Mouse (Mus musculus) forebrain, embryonic 14.5 days (tissue): ENCODE measurements around the gene Myo1b. TPM values are rescaled to one million over a fixed set of nuclear protein-coding genes. Genes with fewer than 3 reads are reported as not detected.

ENCODE experiments used
- ATAC-seq: fragments of 200-750 bp; cut with Nextera tagmentation; 2 replicates; pipeline ENCODE4 v1.8.0; 2017; ENCODE audit warnings: mild to moderate bottlenecking, moderate library complexity
- DNase-seq: peaks from one replicate; pipeline ENCODE4 v3.0.0-alpha.2; 2015; ENCODE audit warnings: low spot score
- H3K27ac ChIP-seq: fragments of 300-500 bp; sonication (generic); 2 replicates; pipeline ENCODE4 v1.5.1; 2014; ENCODE audit warnings: low read depth, mild to moderate bottlenecking, control low read depth, low read length, moderate library complexity
- H3K27me3 ChIP-seq: fragments of 300-500 bp; sonication (generic); replicated peaks from 2 replicates; pipeline ENCODE4 v1.6.1; 2014; ENCODE audit warnings: low read length, control low read depth, mixed read lengths; ENCODE audit not compliant: control insufficient read depth, insufficient read depth
- H3K36me3 ChIP-seq: fragments of 300-500 bp; sonication (generic); 2 replicates; pipeline ENCODE4 v1.6.1; 2014; ENCODE audit warnings: low read length, control low read depth; ENCODE audit not compliant: control insufficient read depth, insufficient read depth
- H3K4me1 ChIP-seq: fragments of 300-500 bp; sonication (generic); 2 replicates; pipeline ENCODE4 v1.6.1; 2014; ENCODE audit warnings: antibody characterized with exemption, low read length, control low read depth; ENCODE audit not compliant: control insufficient read depth, insufficient read depth
- H3K4me2 ChIP-seq: fragments of 300-500 bp; sonication (generic); 2 replicates; pipeline ENCODE4 v1.6.1; 2014; ENCODE audit warnings: mild to moderate bottlenecking, control low read depth, low read length
- H3K4me3 ChIP-seq: fragments of 300-500 bp; sonication (generic); 2 replicates; pipeline ENCODE4 v1.5.1; 2014; ENCODE audit warnings: low read depth, low read length, control low read depth
- H3K9ac ChIP-seq: fragments of 300-500 bp; sonication (generic); 2 replicates; pipeline ENCODE4 v1.6.1; 2014; ENCODE audit warnings: mild to moderate bottlenecking, low read length, control low read depth, moderate library complexity
- H3K9me3 ChIP-seq: fragments of 300-500 bp; sonication (generic); replicated peaks from 2 replicates; pipeline ENCODE4 v1.6.1; 2016; ENCODE audit warnings: low read length, control low read depth, mixed read lengths; ENCODE audit not compliant: control insufficient read depth
- WGBS: fragments of 180-500 bp; shearing (Covaris S2); extraction: QIAGEN DNeasy Blood & Tissue Kit; methylation state at CpG from one replicate; pipeline ENCODE4 v1.1.7; 2014; 5-methylcytosine and 5-hydroxymethylcytosine counted together
- polyA plus RNA-seq: library from polyadenylated mRNA; unstranded; fragments of >200 nt; fragmentation: Nextera tagmentation; extraction: Ambion mirVana; gene quantifications from 2 replicates; pipeline ENCODE4 v1.2.1, GENCODE M21; 2014

The Myo1b gene
- polyA plus RNA-seq, 1 experiment from 2014 or later, result 78.1 TPM

DNA sequence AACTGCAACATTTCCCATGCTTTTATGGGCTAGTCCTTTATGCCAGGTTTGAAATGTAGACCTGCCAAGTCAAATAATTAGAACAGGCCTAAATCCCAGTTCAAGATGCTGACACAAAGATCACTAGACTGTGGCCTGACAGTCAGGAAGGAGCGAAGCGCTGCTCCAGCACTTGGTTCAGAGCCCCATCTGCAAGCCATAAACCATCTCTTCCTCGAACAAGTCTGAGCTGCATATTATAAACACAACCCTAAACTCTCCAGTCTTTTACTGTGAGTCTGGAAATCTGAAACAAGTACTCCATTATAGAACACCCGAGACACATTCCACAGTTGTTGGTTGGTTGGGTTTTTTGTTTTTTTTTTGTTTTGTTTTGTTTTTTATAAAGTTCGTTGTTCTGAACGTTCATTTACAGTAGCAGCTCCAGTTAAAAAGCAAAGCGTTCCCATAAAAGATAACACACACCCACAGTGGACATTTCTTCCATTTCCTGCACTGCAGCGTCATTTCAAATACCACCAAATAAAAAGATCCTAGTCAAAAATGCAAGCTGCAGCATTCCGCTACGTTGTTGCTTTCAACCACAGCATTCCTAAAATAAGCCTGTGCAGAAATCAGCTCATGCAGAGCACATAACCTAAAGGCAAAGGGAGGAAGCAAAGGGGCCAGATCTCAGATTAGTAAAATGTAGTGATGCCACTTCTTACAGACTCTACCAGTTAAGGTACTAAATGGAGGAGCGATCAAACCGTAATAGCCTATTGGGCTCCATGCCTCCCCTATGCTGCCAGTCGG is 94.0 kb downstream of the Myo1b start:
- H3K9ac ChIP-seq, result no peak overlapping the region
- no peak for DNase-seq
- H3K36me3 ChIP-seq, result no peaks in the 10 kb centered on the region
- 88% methylated on average over 13 of the region's 13 CpGs for WGBS
- H3K9me3 ChIP-seq, result no peaks in the 10 kb centered on the region
- no peaks in the 10 kb centered on the region for H3K4me1 ChIP-seq
- no peaks in the 10 kb centered on the region for H3K27me3 ChIP-seq
- H3K4me2 ChIP-seq, result no peak overlapping the region
- ATAC-seq, result no peak
- H3K4me3 ChIP-seq, result no peak overlapping the region
- no peak overlapping the region for H3K27ac ChIP-seq

DNA sequence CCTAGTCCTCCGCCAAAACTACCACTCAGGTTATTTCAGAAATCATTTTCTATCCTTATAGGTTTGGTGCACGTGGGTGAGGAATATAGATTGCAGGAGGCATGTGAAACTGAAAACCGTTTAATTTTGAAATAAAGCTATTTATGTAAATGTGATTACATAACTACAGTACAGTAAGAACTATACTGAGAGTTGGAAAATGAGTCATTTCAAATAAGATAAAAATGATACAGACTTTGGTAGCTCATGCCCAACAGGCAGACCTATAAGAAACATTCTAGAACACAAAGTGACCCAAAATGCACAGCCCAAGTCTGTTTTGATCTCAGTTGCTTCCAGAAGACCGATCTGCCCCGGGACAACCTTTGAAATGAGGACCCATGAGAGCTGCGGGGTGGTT is 95.4 kb downstream of the Myo1b start:
- H3K9ac ChIP-seq, result no peak overlapping the region
- ATAC-seq (no peak), DNase-seq (no peak)
- H3K27ac ChIP-seq, result no peak overlapping the region
- no peak overlapping the region for H3K4me2 ChIP-seq
- 96% methylated on average over 6 of the region's 6 CpGs for WGBS
- H3K27me3 ChIP-seq, result no peaks in the 10 kb centered on the region
- H3K4me3 ChIP-seq, result no peak overlapping the region
- no peaks in the 10 kb centered on the region for H3K4me1 ChIP-seq
- no peaks in the 10 kb centered on the region for H3K9me3 ChIP-seq
- no peaks in the 10 kb centered on the region for H3K36me3 ChIP-seq

GRCm38 (mm10) chr1:51820013-51820441 is 95.8 kb downstream of the Myo1b start:
- Histone ChIP-seq H3K4me2 (no peak overlapping the region), H3K4me3 (no peak overlapping the region), H3K9ac (no peak overlapping the region), H3K4me1 (no peaks in the 10 kb centered on the region), H3K9me3 (no peaks in the 10 kb centered on the region), H3K27me3 (no peaks in the 10 kb centered on the region), H3K27ac (no peak overlapping the region), H3K36me3 (no peaks in the 10 kb centered on the region)
- ATAC-seq (no peak), DNase-seq (peak; percentile 46)
- WGBS, result 59% methylated on average over 7 of the region's 7 CpGs

DNA sequence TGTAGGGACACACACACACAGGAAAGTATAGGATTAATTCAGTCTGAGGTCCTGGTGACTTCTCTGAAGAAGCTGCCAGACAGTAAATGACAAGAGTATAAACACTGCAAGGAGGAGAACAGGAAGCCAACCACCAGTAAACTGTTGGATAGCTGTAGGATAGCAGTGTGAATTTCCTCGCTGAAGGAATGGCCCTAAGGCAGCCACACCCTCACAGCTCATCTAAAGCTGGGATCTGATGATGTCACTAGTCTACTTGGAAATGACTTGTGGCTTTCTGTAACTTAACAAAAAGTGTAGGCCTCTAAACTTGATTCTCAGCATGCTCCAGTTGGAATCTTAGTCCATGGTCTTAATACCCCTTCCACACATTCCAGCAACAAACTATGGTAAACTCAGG is 100.2 kb downstream of the Myo1b start:
- Histone ChIP-seq H3K27ac (no peak overlapping the region), H3K9me3 (no peaks in the 10 kb centered on the region), H3K36me3 (no peaks in the 10 kb centered on the region), H3K4me1 (no peaks in the 10 kb centered on the region), H3K4me2 (no peak overlapping the region), H3K9ac (no peak overlapping the region), H3K4me3 (no peak overlapping the region), H3K27me3 (no peaks in the 10 kb centered on the region)
- DNase-seq (no peak), ATAC-seq (no peak)
- 77% methylated on average over 1 of the region's 1 CpGs for WGBS

DNA sequence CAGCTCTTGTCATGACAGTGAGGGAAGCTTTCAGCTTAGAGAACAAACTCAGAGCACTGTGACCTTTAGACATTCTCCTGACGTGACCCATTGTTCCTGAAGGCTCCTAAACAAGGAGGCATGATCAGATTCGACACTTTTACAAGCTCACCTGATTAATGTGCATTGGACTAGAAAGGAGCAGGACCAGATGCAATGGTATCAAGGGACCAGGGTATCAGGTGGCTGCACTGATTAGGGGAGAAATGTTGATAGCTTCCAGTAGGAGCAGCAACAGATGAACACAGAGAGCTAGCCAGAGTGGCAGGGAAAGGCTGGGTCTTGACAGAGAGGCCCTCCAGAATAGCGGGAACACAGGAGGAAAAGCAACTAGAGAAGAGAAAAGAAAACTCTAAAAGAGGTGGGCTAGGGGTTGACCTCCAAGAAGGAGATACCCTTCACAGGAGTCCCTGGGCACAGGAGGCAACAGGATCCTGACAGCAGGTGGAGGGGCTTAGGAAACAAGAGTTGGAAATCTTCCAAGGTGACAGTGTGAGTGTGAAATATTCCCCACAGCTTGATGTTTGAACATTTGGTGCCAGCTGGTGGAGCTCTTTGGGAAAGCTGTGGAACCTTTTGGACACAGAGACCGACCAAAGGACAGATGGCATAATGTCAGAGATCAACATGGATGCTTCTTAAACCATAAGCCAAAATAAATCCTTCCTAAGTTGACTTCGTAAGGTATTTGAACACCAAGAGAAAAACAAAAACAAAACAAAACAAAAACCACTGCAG is 100.8 kb downstream of the Myo1b start:
- H3K9me3 ChIP-seq, result no peaks in the 10 kb centered on the region
- DNase-seq (peak; percentile 60), ATAC-seq (peak; percentile 35; the same call in 1 of the 2 replicates)
- no peak overlapping the region for H3K4me3 ChIP-seq
- 0 out of 2 replicates have a peak, but pooled peaks cover 3% of the 10 kb centered on the region for H3K36me3 ChIP-seq
- WGBS, result 72% methylated on average over 5 of the region's 5 CpGs
- H3K27me3 ChIP-seq, result no peaks in the 10 kb centered on the region
- H3K4me2 ChIP-seq, result no peak overlapping the region
- no peaks in the 10 kb centered on the region for H3K4me1 ChIP-seq
- H3K27ac ChIP-seq, result no peak overlapping the region
- H3K9ac ChIP-seq, result no peak overlapping the region

DNA sequence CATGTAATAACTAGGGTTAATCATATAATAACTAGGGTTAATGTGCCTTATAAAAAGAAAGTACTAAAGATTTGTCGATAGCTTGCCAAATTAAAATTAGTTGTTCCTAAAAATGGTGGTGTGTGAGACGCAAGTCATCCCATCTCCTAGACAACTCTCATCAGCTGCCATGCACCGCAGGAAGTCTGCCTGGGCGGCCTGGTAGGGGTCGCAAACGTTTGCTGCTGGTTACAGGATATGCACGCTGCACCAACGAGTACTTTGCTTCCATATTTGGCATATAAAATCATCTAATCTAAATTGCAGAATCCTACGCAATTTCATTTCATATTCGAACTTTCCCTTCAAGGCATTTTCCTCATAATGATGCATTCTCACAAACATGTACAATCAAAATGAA is 107.0 kb downstream of the Myo1b start:
- WGBS, result 87% methylated on average over 10 of the region's 10 CpGs
- no peaks in the 10 kb centered on the region for H3K4me1 ChIP-seq
- H3K4me3 ChIP-seq, result no peak overlapping the region
- no peak overlapping the region for H3K27ac ChIP-seq
- H3K36me3 ChIP-seq, result 0 out of 2 replicates have a peak, but pooled peaks cover 3% of the 10 kb centered on the region
- H3K9ac ChIP-seq, result no peak overlapping the region
- ATAC-seq (no peak), DNase-seq (no peak)
- H3K4me2 ChIP-seq, result no peak overlapping the region
- no peaks in the 10 kb centered on the region for H3K9me3 ChIP-seq
- H3K27me3 ChIP-seq, result no peaks in the 10 kb centered on the region

DNA sequence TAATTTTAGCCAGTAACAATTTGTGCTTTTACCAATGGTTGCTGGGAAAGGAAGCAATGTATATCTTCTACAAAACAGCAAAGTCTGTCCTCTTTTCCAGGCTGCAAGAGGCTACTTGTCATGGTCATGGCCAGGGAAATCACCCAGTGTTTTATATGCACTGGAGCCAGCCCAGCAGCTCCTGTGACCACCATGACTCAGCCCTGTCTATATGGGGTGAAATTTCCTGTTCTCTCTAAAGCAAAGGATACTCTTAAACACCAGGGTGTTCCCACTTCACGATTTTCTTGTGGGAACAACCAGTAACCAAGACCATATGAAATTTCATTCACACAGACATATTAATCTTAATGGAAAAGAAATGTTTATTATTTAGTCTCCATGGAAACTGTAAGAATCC is 107.6 kb downstream of the Myo1b start:
- Histone ChIP-seq H3K27ac (no peak overlapping the region), H3K36me3 (0 out of 2 replicates have a peak, but pooled peaks cover 3% of the 10 kb centered on the region), H3K9me3 (no peaks in the 10 kb centered on the region), H3K4me2 (no peak overlapping the region), H3K27me3 (no peaks in the 10 kb centered on the region), H3K9ac (no peak overlapping the region), H3K4me3 (no peak overlapping the region), H3K4me1 (no peaks in the 10 kb centered on the region)
- ATAC-seq (no peak), DNase-seq (no peak)
- 90% methylated on average over 1 of the region's 1 CpGs for WGBS

- H3K27me3 ChIP-seq, result no peaks in the 10 kb centered on the region
- H3K4me1 ChIP-seq, result no peaks in the 10 kb centered on the region
- no peak overlapping the region for H3K4me3 ChIP-seq
- no peak for DNase-seq
- no peak overlapping the region for H3K9ac ChIP-seq
- no peak overlapping the region for H3K4me2 ChIP-seq
- no peak overlapping the region for H3K27ac ChIP-seq
- H3K9me3 ChIP-seq, result no peaks in the 10 kb centered on the region
- H3K36me3 ChIP-seq, result peaks cover 8% of the 10 kb centered on the region; the same call in 1 of the 2 replicates
- no peak for ATAC-seq
- WGBS, result 35% methylated on average over 5 of the region's 5 CpGs
Measured at GRCm38 (mm10) chr1:51805040-51805610, 110.7 kb downstream of the Myo1b start.
